Mouse (Mus musculus) hindbrain, embryonic 16.5 days (tissue): Measurements from ENCODE around the gene Eri2. TPM values are rescaled to one million over a fixed set of nuclear protein-coding genes. Genes with fewer than 3 reads are reported as not detected.

ENCODE experiments used
- ATAC-seq: fragments of 200-750 bp; cut with Nextera tagmentation; 2 replicates; pipeline ENCODE4 v1.8.0; 2017; ENCODE audit warnings: moderate TSS enrichment, moderate library complexity
- H3K27ac ChIP-seq: fragments of 300-500 bp; sonication (generic); 2 replicates; pipeline ENCODE4 v1.5.1; 2014; ENCODE audit warnings: low read depth, mild to moderate bottlenecking, control low read depth, low read length, moderate library complexity
- H3K27me3 ChIP-seq: fragments of 300-500 bp; sonication (generic); replicated peaks from 2 replicates; pipeline ENCODE4 v1.6.1; 2014; ENCODE audit warnings: low read length; ENCODE audit not compliant: control insufficient read depth, insufficient read depth
- H3K36me3 ChIP-seq: fragments of 300-500 bp; sonication (generic); 2 replicates; pipeline ENCODE4 v1.6.1; 2014; ENCODE audit warnings: mild to moderate bottlenecking, low read length, moderate library complexity, mixed read lengths; ENCODE audit not compliant: control insufficient read depth, insufficient read depth
- H3K4me1 ChIP-seq: fragments of 300-500 bp; sonication (generic); 2 replicates; pipeline ENCODE4 v1.6.1; 2014; ENCODE audit warnings: low read depth, low read length; ENCODE audit not compliant: control insufficient read depth, insufficient read depth
- H3K4me2 ChIP-seq: fragments of 300-500 bp; sonication (generic); 2 replicates; pipeline ENCODE4 v1.6.1; 2014; ENCODE audit warnings: mild to moderate bottlenecking, low read length, control low read depth, moderate library complexity
- H3K4me3 ChIP-seq: fragments of 300-500 bp; sonication (generic); 2 replicates; pipeline ENCODE4 v1.5.1; 2014; ENCODE audit warnings: mild to moderate bottlenecking, low read length, control low read depth, moderate library complexity
- H3K9ac ChIP-seq: fragments of 300-500 bp; sonication (generic); 2 replicates; pipeline ENCODE4 v1.6.1; 2014; ENCODE audit warnings: low read depth, mild to moderate bottlenecking, control low read depth, low read length, moderate library complexity
- H3K9me3 ChIP-seq: fragments of 300-500 bp; sonication (generic); 2 replicates; pipeline ENCODE4 v1.6.1; 2014; ENCODE audit warnings: mild to moderate bottlenecking, low read length, moderate library complexity; ENCODE audit not compliant: control insufficient read depth
- WGBS: fragments of 180-500 bp; shearing (Covaris S2); extraction: QIAGEN DNeasy Blood & Tissue Kit; methylation state at CpG from one replicate; pipeline ENCODE4 v1.1.7; 2014; 5-methylcytosine and 5-hydroxymethylcytosine counted together
- polyA plus RNA-seq: library from polyadenylated mRNA; unstranded; fragments of >200 nt; fragmentation: Nextera tagmentation; extraction: Ambion mirVana; gene quantifications from 2 replicates; pipeline ENCODE4 v1.2.1, GENCODE M21; 2015

Gene Eri2
- 14.8 and 15.0 TPM in 2 replicates for polyA plus RNA-seq

DNA sequence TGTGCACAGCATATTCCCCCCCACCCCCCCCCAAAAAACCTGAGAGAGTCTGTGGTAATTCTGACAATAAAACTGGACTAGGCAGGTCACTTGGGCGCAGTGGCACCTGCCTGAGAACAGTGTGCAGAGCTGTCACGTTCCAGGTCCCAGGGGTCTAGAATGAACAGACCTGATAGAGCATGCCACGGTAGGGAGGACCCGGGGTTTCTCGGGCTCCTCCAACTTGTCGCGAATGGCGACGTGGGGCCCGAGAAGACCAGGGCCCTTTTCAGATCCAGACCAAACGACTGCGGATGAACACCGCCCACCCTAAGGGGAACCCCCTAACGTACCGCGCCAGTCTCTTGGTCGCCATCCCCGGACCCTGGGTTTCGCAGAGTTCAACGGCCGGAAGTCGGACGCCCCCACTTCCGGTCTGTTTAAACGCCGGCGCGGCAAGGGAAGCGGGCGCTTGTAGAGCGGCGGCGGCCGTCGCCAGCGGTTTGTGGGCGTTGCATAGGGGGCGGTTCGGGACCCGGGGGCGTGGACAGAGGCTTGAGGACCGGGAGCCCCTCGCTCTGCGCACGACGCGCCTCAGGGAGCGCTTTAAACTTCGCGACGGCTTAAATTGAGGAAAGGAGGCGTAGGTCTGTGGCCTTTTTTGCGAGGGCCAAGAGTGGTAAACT lies at the start of gene Eri2, which contains the start of gene Rexo5:
Eri2 (minus strand) TSS at position 473 of the 665 bp plus-strand sequence.
Rexo5 (plus strand) TSS at position 421 of the 665 bp plus-strand sequence.
- under 1% methylated on average over 53 of the region's 53 CpGs for WGBS
- no peaks in the 10 kb centered on the region for H3K9me3 ChIP-seq
- peak within 1 kb of the TSS; percentile 72 for H3K4me3 ChIP-seq
- H3K36me3 ChIP-seq, result no peaks in the 10 kb centered on the region
- H3K4me2 ChIP-seq, result peak within 1 kb of the TSS; percentile 91
- peaks cover 9% of the 10 kb centered on the region for H3K4me1 ChIP-seq
- peak within 1 kb of the TSS; percentile 90 for H3K9ac ChIP-seq
- ATAC-seq, result peak; percentile 99
- peak within 1 kb of the TSS; percentile 75 for H3K27ac ChIP-seq
- H3K27me3 ChIP-seq, result no peaks in the 10 kb centered on the region

DNA sequence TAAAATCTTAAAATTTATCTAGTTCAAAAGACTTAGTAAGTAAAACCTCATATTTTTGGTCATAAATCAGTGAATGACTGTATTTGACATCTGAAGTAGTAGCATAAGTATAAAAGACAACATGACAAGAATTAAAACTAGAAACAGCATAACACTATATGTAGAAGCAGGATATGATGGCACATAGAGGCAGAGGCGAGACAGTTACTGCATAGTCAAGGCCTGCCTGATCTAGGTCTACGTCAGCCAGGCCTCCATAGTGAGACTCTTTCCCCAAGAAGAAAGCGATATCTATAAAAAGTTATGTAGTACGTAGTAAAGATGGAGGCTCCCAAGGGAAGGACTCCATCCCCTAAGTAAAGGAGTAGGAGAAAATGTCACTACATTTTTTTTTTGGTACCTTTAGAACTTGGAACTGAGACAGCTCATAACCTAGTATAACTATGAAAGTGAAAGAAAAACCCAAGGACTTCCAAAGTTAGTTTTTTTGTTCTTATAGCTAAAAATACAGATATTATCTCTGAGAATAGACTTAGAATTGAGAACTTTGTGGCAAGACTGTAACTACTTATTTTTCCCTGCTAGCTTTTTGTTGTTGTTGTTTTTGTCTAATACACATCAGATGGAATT lies 48.1 kb upstream of the Eri2 start:
- no peaks in the 10 kb centered on the region; the same call in 1 of the 2 replicates for H3K36me3 ChIP-seq
- WGBS, result 93% methylated on average over 4 of the region's 4 CpGs
- H3K9me3 ChIP-seq, result no peaks in the 10 kb centered on the region
- H3K4me2 ChIP-seq, result no peak overlapping the region
- H3K4me1 ChIP-seq, result no peaks in the 10 kb centered on the region
- no peak overlapping the region for H3K27ac ChIP-seq
- no peak for ATAC-seq
- no peaks in the 10 kb centered on the region for H3K27me3 ChIP-seq
- no peak overlapping the region for H3K9ac ChIP-seq
- no peak overlapping the region for H3K4me3 ChIP-seq

GRCm38 (mm10) chr7:119835996-119836777 lies 42.3 kb upstream of the Eri2 start:
- H3K36me3 ChIP-seq, result no peaks in the 10 kb centered on the region
- H3K4me1 ChIP-seq, result no peaks in the 10 kb centered on the region
- H3K27ac ChIP-seq, result no peak overlapping the region
- WGBS, result 95% methylated on average over 4 of the region's 4 CpGs
- H3K9ac ChIP-seq, result no peak overlapping the region
- no peaks in the 10 kb centered on the region for H3K27me3 ChIP-seq
- H3K4me2 ChIP-seq, result no peak overlapping the region
- ATAC-seq, result no peak
- H3K9me3 ChIP-seq, result no peaks in the 10 kb centered on the region
- H3K4me3 ChIP-seq, result no peak overlapping the region

GRCm38 (mm10) chr7:119835371-119835770 lies 41.5 kb upstream of the Eri2 start:
- Histone ChIP-seq H3K9ac (no peak overlapping the region), H3K4me2 (no peak overlapping the region), H3K4me1 (no peaks in the 10 kb centered on the region), H3K4me3 (no peak overlapping the region), H3K36me3 (no peaks in the 10 kb centered on the region), H3K9me3 (no peaks in the 10 kb centered on the region), H3K27me3 (no peaks in the 10 kb centered on the region), H3K27ac (no peak overlapping the region)
- no peak for ATAC-seq
- 100% methylated on average over 1 of the region's 1 CpGs for WGBS

GRCm38 (mm10) chr7:119808723-119809122 lies 14.9 kb upstream of the Eri2 start:
- Histone ChIP-seq H3K27ac (no peak overlapping the region), H3K4me1 (no peaks in the 10 kb centered on the region), H3K4me3 (no peak overlapping the region), H3K9me3 (no peaks in the 10 kb centered on the region), H3K27me3 (no peaks in the 10 kb centered on the region), H3K4me2 (no peak overlapping the region), H3K36me3 (no peaks in the 10 kb centered on the region), H3K9ac (no peak overlapping the region)
- 95% methylated on average over 3 of the region's 3 CpGs for WGBS
- no peak for ATAC-seq

DNA sequence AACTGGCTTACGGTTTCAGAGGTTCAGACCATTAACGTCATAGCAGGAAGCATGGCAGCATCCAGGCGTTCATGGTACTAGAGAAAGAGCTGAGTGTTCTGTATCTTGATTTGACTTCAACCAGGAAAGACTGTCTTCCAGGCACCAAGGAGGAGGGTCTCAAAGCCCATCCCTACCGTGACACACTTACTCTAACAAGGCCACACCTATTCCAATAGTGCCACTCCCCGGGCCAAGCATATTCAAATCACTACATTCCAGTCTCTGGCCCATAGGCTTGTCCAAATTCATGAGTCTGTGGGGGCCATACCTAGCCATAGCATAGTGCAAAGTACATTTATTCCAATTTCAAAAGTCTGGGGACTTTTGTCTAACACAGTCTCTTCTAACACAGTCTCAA lies 13.5 kb upstream of the Eri2 start:
- Histone ChIP-seq H3K4me1 (no peaks in the 10 kb centered on the region), H3K4me3 (no peak overlapping the region), H3K9me3 (no peaks in the 10 kb centered on the region), H3K27ac (no peak overlapping the region), H3K36me3 (no peaks in the 10 kb centered on the region), H3K4me2 (no peak overlapping the region), H3K27me3 (no peaks in the 10 kb centered on the region), H3K9ac (no peak overlapping the region)
- ATAC-seq, result no peak
- WGBS, result 97% methylated on average over 5 of the region's 5 CpGs

- 87% methylated on average over 3 of the region's 3 CpGs for WGBS
Measured at GRCm38 (mm10) chr7:119800991-119801390, 7.1 kb upstream of the Eri2 start.

GRCm38 (mm10) chr7:119800488-119800887 lies 6.6 kb upstream of the Eri2 start:
- H3K4me1 ChIP-seq, result no peaks in the 10 kb centered on the region
- no peak for ATAC-seq
- no peak overlapping the region for H3K4me2 ChIP-seq
- WGBS, result 98% methylated on average over 3 of the region's 3 CpGs
- no peak overlapping the region for H3K4me3 ChIP-seq
- H3K27me3 ChIP-seq, result no peaks in the 10 kb centered on the region
- H3K36me3 ChIP-seq, result no peaks in the 10 kb centered on the region
- H3K27ac ChIP-seq, result no peak overlapping the region
- H3K9ac ChIP-seq, result no peak overlapping the region
- no peaks in the 10 kb centered on the region for H3K9me3 ChIP-seq

More at GRCm38 (mm10) chr7:119800991-119801390, 7.1 kb upstream of the Eri2 start:
- H3K9ac ChIP-seq, result no peak overlapping the region
- H3K9me3 ChIP-seq, result no peaks in the 10 kb centered on the region
- H3K27me3 ChIP-seq, result no peaks in the 10 kb centered on the region
- no peaks in the 10 kb centered on the region for H3K36me3 ChIP-seq
- no peak overlapping the region for H3K4me3 ChIP-seq
- H3K27ac ChIP-seq, result no peak overlapping the region
- no peak overlapping the region for H3K4me2 ChIP-seq
- no peaks in the 10 kb centered on the region for H3K4me1 ChIP-seq
- ATAC-seq, result no peak

GRCm38 (mm10) chr7:119795311-119795710 lies 1.5 kb upstream of the Eri2 start:
- H3K9me3 ChIP-seq, result no peaks in the 10 kb centered on the region
- no peak overlapping the region for H3K4me3 ChIP-seq
- H3K9ac ChIP-seq, result no peak overlapping the region
- H3K27me3 ChIP-seq, result no peaks in the 10 kb centered on the region
- peaks cover 9% of the 10 kb centered on the region for H3K4me1 ChIP-seq
- H3K4me2 ChIP-seq, result peak overlapping the region; percentile 19
- no peaks in the 10 kb centered on the region for H3K36me3 ChIP-seq
- H3K27ac ChIP-seq, result no peak overlapping the region
- no peak for ATAC-seq
